Mouse (Mus musculus): ENCODE measurements at regions not wholly inside any gene's neighbourhood (a gene's known extent, or its start where the extent isn't known, plus 50 kb on each side); places are given as distances from the start of the nearest gene placed in this dataset.
"Not testable (repeated sequence)": the region's sequence is repeated elsewhere in the genome, so short reads cannot be mapped to it uniquely, and the experiment has no call there.

DNA sequence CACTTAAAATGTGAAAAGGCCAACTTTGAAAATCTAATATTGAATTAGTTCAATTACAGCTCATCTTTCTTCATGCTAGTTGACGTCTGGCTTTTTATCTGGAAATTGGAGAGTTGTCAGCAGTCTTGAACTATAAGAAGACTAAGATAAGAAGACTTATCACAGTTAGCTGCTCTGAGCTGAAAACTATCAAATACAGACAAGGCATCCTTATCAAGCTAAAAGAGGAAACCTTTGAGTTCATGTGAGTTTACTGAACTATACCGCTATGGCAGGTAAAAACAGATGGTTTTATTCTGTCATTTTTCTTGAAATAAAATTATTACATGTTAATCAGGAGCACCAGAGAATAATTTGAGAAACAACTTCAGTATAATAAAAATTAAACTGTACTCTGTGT is 735.2 kb upstream of the Marcks start:
- no peak for DNase-seq (ENCODE audit: low read depth)

DNA sequence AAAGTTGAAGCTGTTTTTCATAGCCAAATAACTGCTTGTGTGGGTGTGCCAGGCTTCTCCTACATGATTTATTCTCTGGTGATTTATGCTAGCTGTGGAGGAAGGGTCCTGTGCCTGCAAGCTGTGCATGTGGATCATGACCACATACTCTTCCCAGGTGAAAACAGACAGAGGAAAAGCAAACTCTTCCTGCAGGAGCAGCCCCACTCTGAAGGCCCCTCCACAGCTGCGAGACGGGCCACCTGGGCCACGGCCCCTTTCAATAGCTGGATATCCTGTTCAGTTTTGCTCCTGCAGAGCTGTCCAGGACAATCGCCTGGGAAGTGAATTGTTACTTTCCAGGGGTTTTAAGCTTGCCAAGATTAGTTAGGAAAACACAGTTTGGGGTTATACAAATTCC is 722.3 kb upstream of the Marcks start:
- peak; percentile 32 for DNase-seq (ENCODE audit: low read depth)

DNA sequence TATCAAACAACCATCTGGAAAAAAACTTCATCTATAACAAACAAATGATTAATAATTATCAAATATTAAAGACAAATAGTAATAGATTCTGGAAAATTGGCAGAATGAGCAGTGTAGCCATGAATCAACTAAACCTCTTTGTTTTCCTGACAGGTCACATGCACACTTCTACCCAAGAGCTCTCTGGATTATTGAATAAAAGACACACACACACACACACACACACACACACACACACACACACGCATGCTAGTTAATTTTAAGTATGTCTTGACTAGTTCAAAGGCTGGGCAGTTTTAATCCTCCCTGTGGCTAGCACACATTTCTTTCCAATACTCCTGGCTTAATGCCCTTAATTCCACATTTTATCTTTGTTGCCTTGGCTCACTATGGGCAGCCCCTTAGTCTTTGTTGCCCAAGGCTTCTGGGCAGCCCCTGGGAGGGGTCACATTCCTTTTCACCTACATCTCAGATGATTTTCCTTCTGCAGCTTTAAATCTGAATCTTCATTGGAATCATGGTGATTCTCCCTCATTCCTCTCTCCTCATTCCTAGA is 710.6 kb upstream of the Marcks start:
- no peak for DNase-seq (ENCODE audit: low read depth)

- no peak for DNase-seq (ENCODE audit: low read depth)
Measured at GRCm38 (mm10) chr10:37842820-37843219, 704.1 kb upstream of the Marcks start.

- peak; percentile 16 for DNase-seq (ENCODE audit: low read depth)
Measured at GRCm38 (mm10) chr10:37841842-37842241, 703.1 kb upstream of the Marcks start.

DNA sequence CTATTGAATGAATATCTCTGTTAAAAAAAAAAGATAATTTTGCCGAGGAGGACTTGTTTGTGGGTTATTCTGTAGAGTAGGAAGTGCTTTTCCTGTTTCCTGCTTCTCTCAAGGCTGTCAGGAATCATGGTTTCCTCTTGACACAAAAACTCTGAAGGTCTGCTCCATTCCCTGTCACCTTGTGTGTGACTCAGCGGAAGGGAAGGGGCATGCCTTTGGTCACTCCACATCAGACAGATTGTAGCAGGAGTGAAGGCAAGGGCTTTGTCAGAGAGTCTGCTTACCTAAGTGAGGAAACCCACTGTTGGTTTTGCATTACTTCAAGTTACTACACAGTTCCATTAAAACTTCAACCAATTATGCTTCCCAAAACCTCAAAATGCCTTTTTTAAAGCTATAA is 699.0 kb upstream of the Marcks start:
- no peak for DNase-seq (ENCODE audit: low read depth)

- DNase-seq (ENCODE audit: low read depth): no peak
Measured at GRCm38 (mm10) chr10:37813026-37813425, 674.3 kb upstream of the Marcks start.

GRCm38 (mm10) chr10:37812405-37812851 is 673.7 kb upstream of the Marcks start:
- DNase-seq (ENCODE audit: low read depth): no peak

- no peak for DNase-seq (ENCODE audit: low read depth)
Measured at GRCm38 (mm10) chr10:37811789-37812188, 673.1 kb upstream of the Marcks start.

GRCm38 (mm10) chr10:37803225-37803805 is 664.6 kb upstream of the Marcks start:
- DNase-seq (ENCODE audit: low read depth): no peak

DNA sequence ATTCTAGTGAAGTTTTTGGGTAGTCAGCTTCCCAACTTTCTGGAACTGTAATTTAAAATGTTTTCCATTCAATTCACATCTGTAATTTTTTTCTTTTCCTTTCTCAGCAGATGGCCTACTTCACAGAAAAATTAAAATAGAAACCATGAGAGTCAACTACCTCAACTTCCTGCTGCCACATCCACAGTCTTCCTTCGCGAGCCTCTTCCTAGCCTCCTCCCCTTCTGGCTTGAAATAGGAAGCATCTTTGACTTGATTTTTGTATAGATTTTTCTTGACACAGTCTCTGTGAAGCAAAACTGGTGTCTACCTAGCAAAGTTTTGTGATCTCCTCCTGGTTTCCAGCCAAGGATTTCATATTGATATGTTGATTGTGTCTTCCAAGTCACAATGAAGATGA is 660.7 kb upstream of the Marcks start:
- DNase-seq (ENCODE audit: low read depth): no peak

DNA sequence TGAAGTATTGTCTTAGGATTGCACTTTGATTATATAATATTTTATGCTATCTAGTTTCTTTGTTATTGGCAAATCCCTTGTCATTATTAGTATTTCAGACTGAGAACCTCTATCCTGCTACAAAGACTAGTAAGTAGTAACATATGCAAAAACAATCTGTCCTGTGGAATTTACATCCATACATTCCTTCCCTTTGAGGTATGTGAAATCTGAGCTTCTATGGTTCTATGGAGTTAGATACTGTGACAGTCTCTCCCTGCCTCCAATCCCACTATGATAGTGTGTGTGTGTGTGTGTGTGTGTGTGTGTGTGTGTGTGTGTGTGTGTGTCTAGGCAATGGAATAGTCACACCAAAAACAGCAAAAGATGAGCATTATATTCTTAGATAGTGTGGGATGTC is 659.6 kb upstream of the Marcks start:
- DNase-seq (ENCODE audit: low read depth): no peak

GRCm38 (mm10) chr10:37797701-37798100 is 659.0 kb upstream of the Marcks start:
- DNase-seq (ENCODE audit: low read depth): no peak

GRCm38 (mm10) chr10:37792878-37793277 is 654.2 kb upstream of the Marcks start:
- no peak for DNase-seq (ENCODE audit: low read depth)

DNA sequence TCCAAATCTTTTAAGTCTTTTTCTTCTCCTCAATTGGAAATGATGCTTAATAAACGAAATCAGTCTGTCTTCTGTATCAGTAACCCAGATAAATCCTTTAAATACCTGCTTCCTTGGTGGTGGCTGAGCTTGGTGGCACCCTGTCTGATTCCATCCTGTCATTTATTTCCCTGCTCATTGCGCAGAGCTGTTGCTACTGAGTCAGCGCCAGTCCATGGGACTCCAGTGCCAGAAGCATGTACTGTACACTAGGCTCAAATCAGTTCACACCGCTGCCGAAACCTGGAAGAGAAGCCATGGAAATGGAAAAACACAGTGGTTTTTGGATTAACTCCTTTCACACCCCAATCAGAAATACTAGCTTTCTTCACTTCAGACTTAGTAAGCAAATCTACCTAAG is 649.3 kb upstream of the Marcks start:
- DNase-seq (ENCODE audit: low read depth): no peak

DNA sequence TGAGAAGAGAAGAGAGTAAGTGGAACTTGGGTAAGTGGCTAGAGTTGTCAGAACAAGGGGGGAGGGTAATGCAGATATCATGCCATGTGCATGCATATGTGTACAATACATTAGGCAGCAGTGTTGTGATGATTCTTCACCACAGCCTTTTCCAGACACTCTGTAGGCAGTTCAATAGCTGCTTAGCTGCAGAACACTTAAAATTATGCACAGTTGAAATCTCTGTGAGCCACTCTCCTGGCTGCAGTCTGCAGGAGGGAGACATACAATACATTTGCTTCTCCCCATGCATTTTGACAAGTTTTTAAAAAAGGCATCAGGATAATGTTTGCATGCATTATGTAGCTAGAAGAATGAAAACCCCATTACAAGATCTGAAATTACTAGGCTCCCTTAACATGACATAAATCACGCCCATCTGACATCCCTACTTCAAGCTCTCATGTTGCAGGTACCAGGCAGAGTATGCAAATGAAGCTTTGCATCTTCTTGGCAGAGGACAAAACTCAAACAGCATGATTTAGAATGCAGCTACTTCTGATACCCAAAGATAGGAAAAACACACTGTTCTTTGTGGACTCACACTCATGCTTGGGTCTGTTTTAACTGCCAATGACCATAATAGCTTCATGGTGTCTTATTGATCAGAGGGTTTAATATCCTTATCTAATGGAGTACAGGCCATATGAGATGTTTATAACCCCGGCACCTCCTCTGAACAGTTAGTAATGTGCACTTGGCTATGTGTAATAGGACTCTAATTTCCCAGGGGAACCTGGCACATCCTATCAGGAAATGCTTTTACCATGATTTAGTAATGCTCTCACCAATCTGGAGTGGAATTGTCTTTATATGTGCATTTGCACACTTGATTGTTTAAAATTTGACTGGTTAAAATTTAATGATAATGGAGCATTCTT is 640.9 kb upstream of the Marcks start:
- no peak for DNase-seq (ENCODE audit: low read depth)

DNA sequence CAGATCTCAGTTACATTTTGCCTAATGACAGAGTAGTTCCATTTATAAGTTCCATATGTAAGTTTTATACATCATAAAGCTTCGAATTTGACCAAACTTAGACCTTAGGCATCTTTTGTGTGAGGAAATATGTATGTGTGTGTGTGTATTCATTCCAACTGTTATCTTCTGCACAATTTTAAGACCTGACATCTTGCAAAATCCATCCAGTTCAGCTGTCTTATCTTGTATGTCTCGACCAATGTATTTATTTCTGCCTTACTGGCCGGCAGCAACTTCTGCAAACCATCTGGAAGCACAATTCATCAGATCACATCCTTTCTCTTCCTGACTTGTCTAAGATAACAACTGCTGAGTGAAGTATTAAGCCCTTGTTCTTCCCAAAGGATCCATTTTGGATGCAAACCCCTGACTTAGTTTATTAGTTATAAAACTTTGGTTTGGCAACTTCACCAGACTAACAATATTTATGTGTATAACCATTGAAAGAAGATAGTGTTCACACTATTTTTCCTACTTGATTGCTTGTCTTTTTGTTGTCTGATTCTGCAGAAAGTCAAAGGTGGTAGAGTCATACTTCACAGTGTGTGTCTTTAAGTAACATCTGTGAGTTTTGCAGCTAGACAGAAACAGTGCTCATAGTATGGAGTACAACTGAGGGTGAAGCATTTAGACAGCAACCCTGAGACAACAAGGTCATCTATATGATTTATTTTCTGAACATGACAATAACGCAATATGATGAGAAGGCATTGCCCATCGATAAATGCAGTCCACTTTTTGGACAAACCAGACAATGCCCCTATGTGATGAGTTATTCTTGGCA is 622.0 kb upstream of the Marcks start:
- DNase-seq (ENCODE audit: low read depth): no peak

DNA sequence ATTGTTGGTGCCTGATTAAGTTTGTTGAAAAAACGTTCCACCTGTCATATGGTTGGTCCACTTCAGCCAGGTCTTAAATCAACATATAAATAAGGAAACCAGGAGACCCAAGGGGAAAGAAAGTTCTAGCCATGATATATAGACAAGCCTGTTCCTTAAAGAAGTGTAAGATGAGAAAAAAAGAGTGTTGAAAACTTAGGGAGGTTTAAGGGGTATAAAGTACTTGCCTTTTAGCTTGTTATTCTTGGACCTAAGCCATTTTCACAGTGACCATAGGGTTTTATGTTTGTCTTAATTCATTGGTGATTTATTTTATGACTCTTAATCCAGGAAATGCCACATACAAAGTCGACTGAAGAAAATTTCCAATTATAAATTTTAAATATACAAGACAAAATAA is 602.9 kb upstream of the Marcks start:
- no peak for DNase-seq (ENCODE audit: low read depth)

DNA sequence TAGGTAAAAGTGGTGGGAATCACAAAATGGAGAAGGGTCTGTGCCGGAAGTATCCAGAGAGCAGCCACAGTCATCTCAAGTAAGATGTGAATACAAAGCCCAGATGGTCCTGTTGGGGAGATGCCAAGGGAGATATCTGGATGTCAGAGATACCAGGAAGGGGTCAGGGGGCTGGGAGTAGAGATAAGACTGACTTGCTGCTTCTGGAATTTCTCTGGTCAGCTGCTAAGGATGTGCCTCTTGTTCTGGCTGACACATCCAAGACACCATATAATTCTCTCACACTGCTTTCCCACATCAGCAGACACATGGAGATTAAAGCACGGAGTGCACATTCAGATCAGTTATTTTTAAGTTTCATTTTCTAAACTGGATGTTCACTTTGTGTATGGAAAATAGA is 600.3 kb upstream of the Marcks start:
- DNase-seq (ENCODE audit: low read depth): no peak

GRCm38 (mm10) chr10:37725609-37726008 is 586.9 kb upstream of the Marcks start:
- DNase-seq (ENCODE audit: low read depth): no peak

DNA sequence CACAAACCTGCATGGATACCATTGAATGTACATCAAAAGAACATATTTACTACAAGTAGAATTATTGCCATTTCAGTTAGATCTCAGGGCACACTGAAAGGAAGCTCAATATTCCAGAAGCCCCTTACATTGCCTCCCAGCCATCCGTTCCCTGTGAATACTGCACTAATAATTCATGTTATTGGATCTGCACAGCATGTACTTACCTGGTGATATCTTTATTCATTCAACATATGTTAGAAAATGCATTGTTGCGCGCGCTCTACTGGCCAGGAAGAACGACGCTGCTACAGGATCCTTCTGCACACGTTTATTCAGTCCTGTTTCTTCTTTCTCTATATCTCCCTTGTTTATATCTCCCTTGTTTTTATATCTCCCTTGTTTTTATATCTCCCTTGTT is 586.3 kb upstream of the Marcks start:
- not testable (repeated sequence) for DNase-seq (ENCODE audit: low read depth)

GRCm38 (mm10) chr10:37720748-37721147 is 582.0 kb upstream of the Marcks start:
- no peak for DNase-seq (ENCODE audit: low read depth)

All from fibroblast of lung, adult 2 months (primary cell).